Mouse (Mus musculus) lung, embryonic 15.5 days (tissue): ENCODE data around the gene Nfatc4. TPM values are rescaled to one million over a fixed set of nuclear protein-coding genes. Genes with fewer than 3 reads are reported as not detected.

Source experiments
- ATAC-seq: fragments of 200-750 bp; cut with Nextera tagmentation; 2 replicates; pipeline ENCODE4 v1.8.0; 2017; ENCODE audit warnings: moderate number of reproducible peaks, borderline replicate concordance; ENCODE audit not compliant: low FRiP score, low TSS enrichment; ENCODE audit errors: extremely low read depth
- H3K27ac ChIP-seq: fragments of 300-500 bp; sonication (generic); 2 replicates; pipeline ENCODE4 v1.5.1; 2015; ENCODE audit warnings: moderate library complexity, mild to moderate bottlenecking, inconsistent platforms
- H3K27me3 ChIP-seq: fragments of 300-500 bp; sonication (generic); 2 replicates; pipeline ENCODE4 v1.6.1; 2015; ENCODE audit warnings: inconsistent platforms
- H3K36me3 ChIP-seq: fragments of 300-500 bp; sonication (generic); 2 replicates; pipeline ENCODE4 v1.6.1; 2015; ENCODE audit warnings: inconsistent platforms
- H3K4me1 ChIP-seq: fragments of 300-500 bp; sonication (generic); 2 replicates; pipeline ENCODE4 v1.6.1; 2015; ENCODE audit warnings: inconsistent platforms
- H3K4me2 ChIP-seq: fragments of 300-500 bp; sonication (generic); 2 replicates; pipeline ENCODE4 v1.6.1; 2015; ENCODE audit warnings: inconsistent platforms, mild to moderate bottlenecking, moderate library complexity
- H3K4me3 ChIP-seq: fragments of 300-500 bp; sonication (generic); 2 replicates; pipeline ENCODE4 v1.5.1; 2015; ENCODE audit warnings: mild to moderate bottlenecking, inconsistent platforms
- H3K9ac ChIP-seq: fragments of 300-500 bp; sonication (generic); 2 replicates; pipeline ENCODE4 v1.6.1; 2015; ENCODE audit warnings: inconsistent platforms
- H3K9me3 ChIP-seq: fragments of 300-500 bp; sonication (generic); 2 replicates; pipeline ENCODE4 v1.6.1; 2016; ENCODE audit warnings: inconsistent platforms
- WGBS: fragments of 180-500 bp; shearing (Covaris S2); methylation state at CpG from one replicate; pipeline ENCODE4 v1.1.7; 2015; 5-methylcytosine and 5-hydroxymethylcytosine counted together
- polyA plus RNA-seq: library from polyadenylated mRNA; unstranded; fragments of >200 nt; fragmentation: Nextera tagmentation; extraction: Ambion mirVana; gene quantifications from 2 replicates; pipeline ENCODE4 v1.2.1, GENCODE M21; 2015

Nfatc4 gene
- polyA plus RNA-seq, 1 experiment from 2014 or later: 50.9 TPM

DNA sequence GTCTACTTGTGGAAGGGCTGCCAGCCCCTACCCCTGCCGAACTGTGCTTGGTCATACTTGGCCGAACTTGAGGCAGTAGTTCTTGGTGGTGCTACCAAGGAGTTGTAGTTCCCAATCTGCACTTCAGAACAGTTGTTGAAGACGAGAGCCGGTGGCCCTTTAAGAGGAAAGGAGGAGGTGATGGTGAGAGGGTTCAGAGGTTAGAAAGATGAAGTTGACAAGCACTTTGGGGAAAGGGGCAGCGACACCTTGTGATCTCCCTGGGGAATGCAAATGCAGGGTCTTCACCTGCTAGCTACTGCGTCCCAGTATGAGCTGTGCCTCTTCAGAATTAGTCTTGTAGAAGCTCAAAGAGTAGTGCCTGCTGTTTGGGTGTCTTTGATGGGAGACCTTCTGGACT lies 37.7 kb upstream of the Nfatc4 start:
- H3K27me3 ChIP-seq: peaks cover 40% of the 10 kb centered on the region
- H3K36me3 ChIP-seq: no peaks in the 10 kb centered on the region
- ATAC-seq: no peak
- H3K4me2 ChIP-seq: no peak overlapping the region
- H3K4me1 ChIP-seq: peaks cover 30% of the 10 kb centered on the region
- H3K27ac ChIP-seq: no peak overlapping the region
- H3K9me3 ChIP-seq: no peaks in the 10 kb centered on the region
- no peak overlapping the region for H3K4me3 ChIP-seq
- no peak overlapping the region for H3K9ac ChIP-seq
- 37% methylated on average over 6 of the region's 6 CpGs for WGBS

DNA sequence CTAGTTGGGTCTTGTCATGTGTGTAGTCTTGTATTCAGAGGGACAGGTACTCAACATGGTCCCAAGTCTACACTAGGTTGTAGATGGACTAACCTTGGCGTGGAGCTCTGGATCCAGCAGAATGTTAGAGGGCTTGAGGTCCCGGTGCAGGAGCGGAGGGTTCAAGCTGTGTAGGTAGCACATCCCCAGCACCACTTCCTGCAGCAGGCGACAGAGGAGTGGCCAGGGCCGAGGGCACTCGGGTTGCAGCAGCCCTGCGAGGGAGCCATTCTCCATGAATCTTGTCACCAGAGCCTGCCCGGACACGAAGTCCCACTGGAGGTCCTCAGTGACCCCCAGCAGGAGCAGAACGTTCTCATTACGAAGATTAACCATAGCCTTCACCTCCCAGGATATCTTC lies 35.2 kb upstream of the Nfatc4 start:
- Histone ChIP-seq H3K9ac (no peak overlapping the region), H3K4me1 (peaks cover 13% of the 10 kb centered on the region), H3K4me3 (peak overlapping the region; percentile 42), H3K9me3 (no peaks in the 10 kb centered on the region), H3K36me3 (no peaks in the 10 kb centered on the region), H3K27ac (no peak overlapping the region), H3K4me2 (peak overlapping the region; percentile 77), H3K27me3 (peaks cover 31% of the 10 kb centered on the region)
- no peak for ATAC-seq
- WGBS: 36% methylated on average over 11 of the region's 11 CpGs

DNA sequence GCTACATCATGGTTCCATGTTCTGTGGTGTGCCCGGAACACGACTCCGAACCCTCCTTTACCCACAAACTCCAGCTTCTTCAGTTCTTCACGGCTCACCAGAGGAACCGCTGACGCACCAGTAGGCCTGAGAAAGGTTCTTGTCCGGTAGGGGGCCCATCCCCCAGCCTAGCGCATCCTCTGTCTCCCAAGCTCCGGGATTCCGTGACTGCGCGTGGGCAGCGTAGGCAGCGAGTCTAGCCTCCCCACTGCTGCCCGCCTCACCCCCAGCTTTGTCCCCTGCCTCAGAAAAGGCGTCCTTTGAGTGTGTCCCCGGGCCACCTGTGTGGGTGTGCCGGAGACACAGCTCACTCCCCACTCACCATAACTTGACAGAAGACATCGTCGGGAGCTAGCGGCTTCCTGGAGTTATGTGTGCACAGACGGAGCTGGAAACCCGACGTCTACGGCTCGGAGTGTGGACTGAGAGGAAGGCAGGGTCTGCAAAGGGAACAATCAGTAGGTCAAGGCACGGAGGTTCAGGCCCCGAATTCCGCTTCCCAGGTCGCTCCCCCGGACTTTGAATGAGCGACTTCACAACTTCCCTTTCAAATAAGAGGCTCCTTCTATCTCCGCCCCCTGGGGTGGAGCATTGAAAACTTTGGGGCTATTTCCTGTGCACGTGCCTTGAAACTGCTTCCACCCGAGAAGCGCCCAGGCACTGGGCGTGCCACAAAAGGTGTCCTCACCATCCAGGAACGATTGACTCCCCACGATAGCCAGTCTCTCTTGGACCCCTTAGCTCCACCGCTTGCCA lies 34.5 kb upstream of the Nfatc4 start, which contains the start of gene Ripk3:
Gene Ripk3, minus strand, starts transcription at position 610 of the 795 bp plus-strand sequence.
- peak within 1 kb of the TSS; percentile 77 for H3K4me2 ChIP-seq
- no peaks in the 10 kb centered on the region for H3K9me3 ChIP-seq
- peaks cover 31% of the 10 kb centered on the region for H3K27me3 ChIP-seq
- peak within 1 kb of the TSS; percentile 42 for H3K4me3 ChIP-seq
- H3K36me3 ChIP-seq: no peaks in the 10 kb centered on the region
- H3K27ac ChIP-seq: no peak within 1 kb of the TSS
- peaks cover 17% of the 10 kb centered on the region for H3K4me1 ChIP-seq
- peak; percentile 24; the same call in 1 of the 2 replicates for ATAC-seq
- peak within 1 kb of the TSS; percentile 23; the same call in 1 of the 2 replicates for H3K9ac ChIP-seq
- 3% methylated on average over 40 of the region's 40 CpGs for WGBS

DNA sequence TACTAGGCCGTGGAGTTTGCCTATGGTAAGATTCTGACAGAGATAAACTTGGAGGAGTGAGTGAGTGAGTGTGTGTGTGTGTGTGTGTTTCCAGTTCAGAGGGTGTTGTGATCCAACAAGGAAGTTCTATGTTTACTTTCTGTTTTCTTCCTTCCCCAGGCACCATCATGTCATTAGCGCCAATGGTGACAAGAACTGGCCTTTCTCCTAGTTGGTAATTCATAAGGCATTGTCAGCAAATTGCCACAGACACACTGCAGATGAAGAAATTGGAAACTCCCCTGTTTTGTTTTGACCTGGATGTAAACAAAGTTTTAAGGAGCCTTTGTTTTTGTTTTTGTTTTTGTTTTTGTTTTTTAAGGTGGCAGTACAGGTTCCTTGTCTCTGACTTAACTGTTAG lies 29.5 kb upstream of the Nfatc4 start:
- no peak overlapping the region for H3K4me2 ChIP-seq
- H3K27me3 ChIP-seq: no peaks in the 10 kb centered on the region
- H3K4me3 ChIP-seq: no peak overlapping the region
- H3K9me3 ChIP-seq: no peaks in the 10 kb centered on the region
- WGBS: 31% methylated on average over 2 of the region's 2 CpGs
- H3K4me1 ChIP-seq: peaks cover 14% of the 10 kb centered on the region
- H3K9ac ChIP-seq: no peak overlapping the region
- ATAC-seq: peak; percentile 39; the same call in 1 of the 2 replicates
- H3K36me3 ChIP-seq: no peaks in the 10 kb centered on the region
- 0 out of 2 replicates have a peak overlapping the region, but pooled peaks have one; percentile 3 for H3K27ac ChIP-seq

DNA sequence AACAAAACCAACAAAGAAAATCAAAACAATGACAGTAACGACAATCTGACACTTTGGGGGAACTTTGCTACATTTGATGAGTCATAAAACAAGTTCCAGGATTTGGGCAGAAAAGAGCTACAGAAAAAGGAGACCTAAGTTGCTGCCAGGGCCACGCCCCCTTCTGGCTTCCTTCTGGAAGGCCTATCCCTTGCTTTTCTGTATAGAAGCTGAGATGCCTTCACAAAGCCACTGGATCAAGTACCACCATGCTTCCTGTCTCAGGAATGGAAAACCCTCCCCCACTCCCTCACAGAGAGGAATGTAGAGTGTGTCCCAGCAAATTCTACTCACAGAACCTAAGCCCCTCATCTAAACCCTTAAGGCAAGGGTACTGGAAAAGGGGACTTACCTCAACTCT lies 29.0 kb upstream of the Nfatc4 start:
- H3K27ac ChIP-seq: peak overlapping the region; percentile 38
- H3K4me3 ChIP-seq: no peak overlapping the region
- H3K36me3 ChIP-seq: no peaks in the 10 kb centered on the region
- peaks cover 11% of the 10 kb centered on the region; the same call in 1 of the 2 replicates for H3K4me1 ChIP-seq
- H3K9me3 ChIP-seq: no peaks in the 10 kb centered on the region
- no peak for ATAC-seq
- H3K4me2 ChIP-seq: no peak overlapping the region
- 51% methylated on average over 2 of the region's 2 CpGs for WGBS
- H3K9ac ChIP-seq: no peak overlapping the region
- H3K27me3 ChIP-seq: no peaks in the 10 kb centered on the region

DNA sequence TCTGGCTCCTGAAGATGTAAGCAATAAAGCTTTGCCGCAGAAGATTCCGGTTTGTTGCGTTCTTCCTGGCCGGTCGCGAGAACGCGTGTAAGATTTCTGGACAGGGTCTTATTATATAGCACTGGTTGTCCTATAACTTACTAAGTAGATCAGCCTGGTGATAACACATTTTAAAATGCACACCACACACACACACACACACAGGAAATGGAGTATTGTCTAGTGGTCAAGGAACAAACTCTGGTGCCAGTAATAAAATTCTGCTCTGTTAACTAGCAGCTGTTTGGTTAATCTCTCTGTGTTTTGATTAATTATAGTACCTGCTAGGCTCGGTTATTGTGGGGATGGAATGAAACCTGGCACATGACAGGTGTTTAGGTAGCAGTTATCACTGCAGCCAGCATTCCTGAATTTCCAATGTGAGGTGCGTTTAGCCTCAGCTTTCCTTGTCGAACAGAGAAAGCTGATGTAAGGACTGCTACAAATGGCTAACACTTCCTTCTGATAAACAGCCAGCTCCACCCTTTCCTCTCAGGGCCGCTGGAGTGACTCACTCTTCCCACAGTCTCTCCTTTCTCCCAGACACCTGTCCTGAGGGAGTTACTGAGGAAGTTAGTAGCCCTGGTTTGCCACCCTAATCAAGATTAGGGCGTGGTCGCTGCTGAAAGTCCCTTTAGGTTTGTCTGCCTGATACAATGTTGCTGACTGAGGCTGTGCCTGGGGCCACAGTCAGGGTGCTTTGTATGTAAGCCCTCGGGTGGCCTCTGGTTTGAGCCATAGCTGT lies 27.4 kb upstream of the Nfatc4 start:
- WGBS: 65% methylated on average over 15 of the region's 15 CpGs
- peak overlapping the region; percentile 48 for H3K27ac ChIP-seq
- no peak for ATAC-seq

DNA sequence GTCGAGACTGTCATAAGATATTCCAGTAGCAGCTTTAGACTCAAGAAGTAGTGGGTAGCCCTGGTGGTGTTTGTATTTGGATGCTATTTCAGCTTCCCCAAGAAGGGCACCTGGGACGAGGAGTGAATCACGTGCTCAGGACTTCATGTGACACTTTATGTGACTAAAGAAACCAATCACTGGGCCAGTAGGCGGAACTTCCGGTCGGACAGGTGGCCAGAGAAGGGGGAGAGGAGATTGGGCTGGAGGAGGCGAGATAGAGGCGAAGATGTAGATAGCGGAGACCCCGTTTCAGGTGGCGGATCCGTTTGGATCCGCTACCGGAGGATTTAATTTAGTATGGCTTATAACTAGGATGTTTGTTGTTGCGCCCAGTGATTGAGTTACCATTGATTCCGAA lies 8.1 kb upstream of the Nfatc4 start:
- Histone ChIP-seq H3K27ac (peak overlapping the region; percentile 32; the same call in 1 of the 2 replicates), H3K9me3 (no peaks in the 10 kb centered on the region), H3K4me3 (peak overlapping the region; percentile 50), H3K4me2 (peak overlapping the region; percentile 72), H3K27me3 (no peaks in the 10 kb centered on the region; the same call in 1 of the 2 replicates), H3K9ac (peak overlapping the region; percentile 32; the same call in 1 of the 2 replicates), H3K4me1 (0 out of 2 replicates have a peak, but pooled peaks cover 9% of the 10 kb centered on the region), H3K36me3 (no peaks in the 10 kb centered on the region)
- WGBS: 22% methylated on average over 16 of the region's 16 CpGs
- ATAC-seq: no peak

More for the DNA sequence above, 27.4 kb upstream of the Nfatc4 start:
- Histone ChIP-seq H3K9me3 (no peaks in the 10 kb centered on the region), H3K36me3 (no peaks in the 10 kb centered on the region), H3K4me1 (peaks cover 11% of the 10 kb centered on the region; the same call in 1 of the 2 replicates), H3K4me3 (no peak overlapping the region), H3K4me2 (no peak overlapping the region), H3K27me3 (no peaks in the 10 kb centered on the region), H3K9ac (no peak overlapping the region)

DNA sequence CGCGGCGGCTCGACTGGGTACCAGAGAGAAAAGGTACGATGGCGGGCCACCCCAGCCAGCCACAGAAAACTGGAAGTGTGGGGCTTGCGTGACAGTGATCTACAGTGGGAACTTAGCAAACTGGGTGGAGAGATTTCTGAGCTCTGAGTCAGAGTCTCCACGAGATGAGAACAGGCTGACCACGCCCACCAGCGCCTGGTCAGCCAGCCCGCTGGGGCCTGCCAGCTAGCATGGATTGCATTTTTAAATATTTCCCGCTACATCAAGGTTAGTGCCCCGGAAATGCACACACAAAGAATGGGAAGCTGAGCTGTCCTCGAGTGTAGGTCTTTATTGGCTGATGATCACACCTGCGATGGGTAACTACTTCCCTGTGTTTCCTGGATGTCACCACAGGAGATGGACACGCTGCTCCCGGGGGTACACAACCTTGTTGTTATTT lies 7.6 kb upstream of the Nfatc4 start:
- 14% methylated on average over 17 of the region's 17 CpGs for WGBS
- H3K9ac ChIP-seq: peak overlapping the region; percentile 32
- no peaks in the 10 kb centered on the region for H3K9me3 ChIP-seq
- H3K27me3 ChIP-seq: no peaks in the 10 kb centered on the region; the same call in 1 of the 2 replicates
- peak; percentile 81; the same call in 1 of the 2 replicates for ATAC-seq
- peak overlapping the region; percentile 32 for H3K27ac ChIP-seq
- H3K4me3 ChIP-seq: peak overlapping the region; percentile 50
- 0 out of 2 replicates have a peak, but pooled peaks cover 9% of the 10 kb centered on the region for H3K4me1 ChIP-seq
- peak overlapping the region; percentile 72 for H3K4me2 ChIP-seq
- H3K36me3 ChIP-seq: no peaks in the 10 kb centered on the region

DNA sequence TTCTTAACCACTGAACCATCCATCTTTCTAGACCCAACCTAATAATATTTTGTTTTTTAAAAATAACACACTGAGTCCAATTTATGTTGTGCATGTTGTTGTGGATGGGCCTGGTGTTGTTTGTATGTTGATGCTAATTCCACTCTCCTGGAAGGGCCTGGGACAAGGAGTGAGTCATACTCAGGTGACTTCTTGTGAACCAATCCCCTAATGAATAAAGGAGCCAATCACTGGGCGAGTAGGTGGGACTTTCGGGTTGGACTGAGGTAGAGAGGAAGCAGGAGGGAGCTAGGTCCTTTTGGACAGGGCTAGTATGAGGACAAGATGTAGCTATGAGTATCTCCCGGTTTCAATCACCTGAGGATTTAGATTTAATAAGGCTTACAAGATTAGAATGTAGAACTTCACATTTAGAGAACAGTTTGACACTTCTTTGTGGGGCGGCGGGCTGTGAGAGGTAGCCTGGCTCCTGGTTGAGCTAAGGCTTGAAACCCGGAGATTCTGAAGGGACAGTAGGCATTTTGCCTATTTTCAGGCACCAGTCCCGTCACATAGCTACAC lies 3.0 kb upstream of the Nfatc4 start:
- Histone ChIP-seq H3K27me3 (no peaks in the 10 kb centered on the region), H3K9me3 (no peaks in the 10 kb centered on the region), H3K4me3 (no peak overlapping the region), H3K9ac (no peak overlapping the region), H3K4me1 (peaks cover 19% of the 10 kb centered on the region), H3K36me3 (no peaks in the 10 kb centered on the region), H3K4me2 (no peak overlapping the region), H3K27ac (no peak overlapping the region)
- ATAC-seq: no peak
- 74% methylated on average over 7 of the region's 7 CpGs for WGBS

DNA sequence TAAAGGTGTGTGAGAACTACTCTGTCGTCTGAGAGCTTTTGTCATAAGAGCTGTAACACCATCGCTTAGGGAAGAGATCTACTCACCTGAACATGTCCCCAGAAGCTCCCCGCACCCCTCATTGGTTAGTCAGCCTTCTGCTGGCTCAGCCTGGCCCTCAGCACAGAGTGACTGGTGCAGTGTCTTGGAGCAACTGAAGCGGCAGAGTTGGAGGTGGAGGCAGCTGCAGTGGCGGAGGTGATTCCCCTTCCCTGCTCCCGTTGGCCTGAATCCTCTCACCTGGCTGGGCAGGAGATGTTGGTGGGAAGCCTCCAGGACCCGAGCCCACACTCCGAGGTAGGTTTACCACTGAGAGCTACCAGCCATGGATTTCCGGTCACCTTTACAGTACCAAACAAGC lies 2.4 kb upstream of the Nfatc4 start:
- Histone ChIP-seq H3K27ac (no peak overlapping the region), H3K27me3 (no peaks in the 10 kb centered on the region), H3K36me3 (no peaks in the 10 kb centered on the region), H3K4me2 (no peak overlapping the region), H3K9ac (no peak overlapping the region), H3K4me1 (peaks cover 13% of the 10 kb centered on the region), H3K9me3 (no peaks in the 10 kb centered on the region), H3K4me3 (no peak overlapping the region)
- ATAC-seq: no peak
- 82% methylated on average over 9 of the region's 9 CpGs for WGBS

DNA sequence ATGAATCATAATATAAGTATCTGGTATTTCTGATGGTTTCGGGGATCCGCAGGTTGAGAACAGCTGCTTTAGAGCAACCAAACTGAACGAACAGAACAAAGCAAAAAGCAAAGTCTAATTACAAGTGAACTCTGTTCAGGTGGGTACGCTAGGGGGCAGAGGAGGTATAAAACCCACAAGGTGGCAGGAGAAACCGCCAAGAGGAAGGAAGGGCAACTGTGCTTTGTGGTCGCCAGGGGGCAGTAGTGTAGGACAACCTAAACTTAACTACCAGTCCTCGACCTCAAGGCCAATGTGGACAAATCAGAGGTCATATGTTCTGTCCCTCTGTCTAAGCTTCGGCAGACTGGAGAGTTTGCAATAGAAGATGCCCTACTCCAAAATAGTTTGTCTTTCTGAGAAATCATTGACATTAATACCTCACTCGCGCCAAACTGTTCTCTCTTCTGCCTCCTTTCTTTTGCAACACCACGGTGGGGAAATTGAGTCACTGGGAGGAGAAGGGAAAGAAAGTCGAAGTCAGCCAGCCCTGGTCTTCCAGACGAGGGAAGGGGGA lies 431 bp upstream of the Nfatc4 start:
- no peak for ATAC-seq
- 3% methylated on average over 13 of the region's 13 CpGs for WGBS
- H3K4me2 ChIP-seq: peak overlapping the region; percentile 79

More for the DNA sequence above, 431 bp upstream of the Nfatc4 start:
- Histone ChIP-seq H3K4me1 (peaks cover 30% of the 10 kb centered on the region), H3K9ac (peak overlapping the region; percentile 62), H3K9me3 (no peaks in the 10 kb centered on the region), H3K27ac (peak overlapping the region; percentile 99), H3K27me3 (no peaks in the 10 kb centered on the region), H3K4me3 (peak overlapping the region; percentile 71), H3K36me3 (peaks cover 4% of the 10 kb centered on the region; the same call in 1 of the 2 replicates)
